Mouse (Mus musculus) stomach, postnatal 0 days (tissue): ENCODE data around the gene Wdr92.

Experiments
- CTCF ChIP-seq: IDR thresholded peaks from 2 replicates; pipeline ENCODE4 v1.5.1; 2016; ENCODE audit warnings: antibody characterized with exemption, low read depth, mild to moderate bottlenecking, moderate library complexity
- EP300 ChIP-seq: optimal IDR thresholded peaks from 2 replicates; pipeline ENCODE3; 2016; ENCODE audit warnings: antibody characterized with exemption

GRCm38 (mm10) chr11:17160242-17160641, 21.7 kb upstream of the Wdr92 start:
- TF ChIP-seq EP300 (no peak), CTCF (peak; percentile 79)
